Mouse (Mus musculus) heart, embryonic 11.5 days (tissue): ENCODE results near the gene Gm20388. TPM values are rescaled to one million over a fixed set of nuclear protein-coding genes. Genes with fewer than 3 reads are reported as not detected.

Source experiments
- ATAC-seq: fragments of 200-750 bp; cut with Nextera tagmentation; replicated peaks from 2 replicates; pipeline ENCODE4 v1.8.0; 2017; ENCODE audit warnings: moderate library complexity; ENCODE audit not compliant: insufficient number of reproducible peaks, low FRiP score, low TSS enrichment
- H3K27ac ChIP-seq: fragments of 300-500 bp; sonication (generic); 2 replicates; pipeline ENCODE4 v1.5.1; 2014; ENCODE audit warnings: mild to moderate bottlenecking, low read depth, low read length
- H3K27me3 ChIP-seq: fragments of 300-500 bp; sonication (generic); 2 replicates; pipeline ENCODE4 v1.6.1; 2014; ENCODE audit warnings: mild to moderate bottlenecking, low read length, mixed read lengths; ENCODE audit not compliant: control insufficient read depth, insufficient read depth
- H3K36me3 ChIP-seq: fragments of 300-500 bp; sonication (generic); 2 replicates; pipeline ENCODE4 v1.6.1; 2014; ENCODE audit warnings: mild to moderate bottlenecking, low read length, moderate library complexity, mixed read lengths; ENCODE audit not compliant: control insufficient read depth, insufficient read depth
- H3K4me1 ChIP-seq: fragments of 300-500 bp; sonication (generic); 2 replicates; pipeline ENCODE4 v1.6.1; 2014; ENCODE audit warnings: low read length; ENCODE audit not compliant: control insufficient read depth, insufficient read depth
- H3K4me2 ChIP-seq: fragments of 300-500 bp; sonication (generic); 2 replicates; pipeline ENCODE4 v1.6.1; 2014; ENCODE audit warnings: mild to moderate bottlenecking, moderate library complexity
- H3K4me3 ChIP-seq: fragments of 300-500 bp; sonication (generic); 2 replicates; pipeline ENCODE4 v1.5.1; 2014; ENCODE audit warnings: low read depth, low read length
- H3K9ac ChIP-seq: fragments of 300-500 bp; sonication (generic); 2 replicates; pipeline ENCODE4 v1.6.1; 2014; ENCODE audit warnings: mild to moderate bottlenecking, low read depth, low read length, moderate library complexity
- H3K9me3 ChIP-seq: fragments of 300-500 bp; sonication (generic); replicated peaks from 2 replicates; pipeline ENCODE4 v1.6.1; 2016; ENCODE audit warnings: low read length; ENCODE audit not compliant: control insufficient read depth
- WGBS: fragments of 180-500 bp; shearing (Covaris S2); extraction: QIAGEN DNeasy Blood & Tissue Kit; methylation state at CpG from one replicate; pipeline ENCODE4 v1.1.7; 2014; ENCODE audit not compliant: insufficient replicate concordance; 5-methylcytosine and 5-hydroxymethylcytosine counted together
- polyA plus RNA-seq: library from polyadenylated mRNA; unstranded; fragments of >200 nt; fragmentation: Nextera tagmentation; extraction: Ambion mirVana; gene quantifications from 2 replicates; pipeline ENCODE4 v1.2.1, GENCODE M21; 2014

Gene Gm20388
- polyA plus RNA-seq, 1 experiment from 2014 or later = 6.4 TPM

GRCm38 (mm10) chr8:120731582-120731981 lies 820.9 kb downstream of the Gm20388 start:
- Histone ChIP-seq H3K4me1 (no peaks in the 10 kb centered on the region), H3K4me2 (peak overlapping the region; percentile 19; the same call in 1 of the 2 replicates), H3K27me3 (peaks cover 33% of the 10 kb centered on the region), H3K9ac (no peak overlapping the region), H3K9me3 (no peaks in the 10 kb centered on the region), H3K27ac (no peak overlapping the region), H3K36me3 (no peaks in the 10 kb centered on the region), H3K4me3 (no peak overlapping the region)
- no peak for ATAC-seq
- 42% methylated on average over 14 of the region's 14 CpGs for WGBS

GRCm38 (mm10) chr8:120732068-120732467 lies 821.4 kb downstream of the Gm20388 start:
- no peaks in the 10 kb centered on the region for H3K36me3 ChIP-seq
- no peaks in the 10 kb centered on the region for H3K9me3 ChIP-seq
- H3K4me2 ChIP-seq = no peak overlapping the region; the same call in 1 of the 2 replicates
- no peak overlapping the region for H3K27ac ChIP-seq
- H3K27me3 ChIP-seq = peaks cover 38% of the 10 kb centered on the region
- no peak overlapping the region for H3K4me3 ChIP-seq
- H3K9ac ChIP-seq = no peak overlapping the region
- no peak for ATAC-seq
- H3K4me1 ChIP-seq = no peaks in the 10 kb centered on the region
- WGBS = 44% methylated on average over 5 of the region's 6 CpGs

- no peaks in the 10 kb centered on the region for H3K9me3 ChIP-seq
- H3K4me3 ChIP-seq = peak within 1 kb of the TSS; percentile 42
- H3K9ac ChIP-seq = no peak within 1 kb of the TSS; the same call in 1 of the 2 replicates
- H3K27ac ChIP-seq = no peak within 1 kb of the TSS
- peak; percentile 73 for ATAC-seq
- no peaks in the 10 kb centered on the region for H3K36me3 ChIP-seq
- WGBS = under 1% methylated on average over 62 of the region's 62 CpGs
- H3K4me2 ChIP-seq = peak within 1 kb of the TSS; percentile 78
- H3K4me1 ChIP-seq = no peaks in the 10 kb centered on the region
- H3K27me3 ChIP-seq = peaks cover 47% of the 10 kb centered on the region
Observed at GRCm38 (mm10) chr8:120735770-120736481, 825.3 kb downstream of the Gm20388 start, which contains the start of gene Irf8. Gene Irf8, plus strand, starts transcription at chr8:120736358.

GRCm38 (mm10) chr8:120736486-120736885 lies 825.8 kb downstream of the Gm20388 start:
- 6% methylated on average over 11 of the region's 11 CpGs for WGBS
- H3K27me3 ChIP-seq = peaks cover 44% of the 10 kb centered on the region
- H3K4me2 ChIP-seq = peak overlapping the region; percentile 78
- H3K27ac ChIP-seq = no peak overlapping the region
- H3K9me3 ChIP-seq = no peaks in the 10 kb centered on the region
- peak; percentile 1; the same call in 1 of the 2 replicates for ATAC-seq
- H3K4me3 ChIP-seq = peak overlapping the region; percentile 42
- no peak overlapping the region; the same call in 1 of the 2 replicates for H3K9ac ChIP-seq
- no peaks in the 10 kb centered on the region for H3K4me1 ChIP-seq
- no peaks in the 10 kb centered on the region for H3K36me3 ChIP-seq

GRCm38 (mm10) chr8:120737166-120737565 lies 826.5 kb downstream of the Gm20388 start:
- Histone ChIP-seq H3K4me1 (no peaks in the 10 kb centered on the region), H3K9ac (no peak overlapping the region), H3K4me2 (no peak overlapping the region), H3K27me3 (peaks cover 43% of the 10 kb centered on the region), H3K36me3 (no peaks in the 10 kb centered on the region), H3K4me3 (no peak overlapping the region), H3K27ac (no peak overlapping the region), H3K9me3 (no peaks in the 10 kb centered on the region)
- WGBS = 55% methylated on average over 7 of the region's 7 CpGs
- no peak for ATAC-seq

- peaks cover 6% of the 10 kb centered on the region for H3K4me1 ChIP-seq
- H3K4me3 ChIP-seq = no peak overlapping the region
- peaks cover 40% of the 10 kb centered on the region for H3K27me3 ChIP-seq
- no peak for ATAC-seq
- H3K27ac ChIP-seq = no peak overlapping the region
- no peak overlapping the region for H3K9ac ChIP-seq
- no peaks in the 10 kb centered on the region for H3K36me3 ChIP-seq
- no peak overlapping the region for H3K4me2 ChIP-seq
- 76% methylated on average over 4 of the region's 4 CpGs for WGBS
- no peaks in the 10 kb centered on the region for H3K9me3 ChIP-seq
Observed at GRCm38 (mm10) chr8:120738771-120739170, 828.1 kb downstream of the Gm20388 start.

- no peak overlapping the region for H3K9ac ChIP-seq
- no peaks in the 10 kb centered on the region for H3K36me3 ChIP-seq
- no peaks in the 10 kb centered on the region for H3K9me3 ChIP-seq
- H3K4me1 ChIP-seq = peaks cover 9% of the 10 kb centered on the region
- no peak for ATAC-seq
- peaks cover 37% of the 10 kb centered on the region for H3K27me3 ChIP-seq
- no peak overlapping the region for H3K4me2 ChIP-seq
- H3K27ac ChIP-seq = no peak overlapping the region
- 77% methylated on average over 15 of the region's 15 CpGs for WGBS
- H3K4me3 ChIP-seq = no peak overlapping the region
Observed at GRCm38 (mm10) chr8:120739526-120739925, 828.9 kb downstream of the Gm20388 start.

GRCm38 (mm10) chr8:120740579-120740978 lies 829.9 kb downstream of the Gm20388 start:
- no peak overlapping the region for H3K27ac ChIP-seq
- no peak overlapping the region for H3K4me3 ChIP-seq
- peaks cover 9% of the 10 kb centered on the region for H3K4me1 ChIP-seq
- WGBS = 63% methylated on average over 2 of the region's 2 CpGs
- H3K27me3 ChIP-seq = peaks cover 27% of the 10 kb centered on the region
- H3K4me2 ChIP-seq = no peak overlapping the region
- ATAC-seq = no peak
- H3K9ac ChIP-seq = no peak overlapping the region
- no peaks in the 10 kb centered on the region for H3K9me3 ChIP-seq
- no peaks in the 10 kb centered on the region for H3K36me3 ChIP-seq

- H3K9me3 ChIP-seq = no peaks in the 10 kb centered on the region
- peaks cover 9% of the 10 kb centered on the region for H3K4me1 ChIP-seq
- no peaks in the 10 kb centered on the region for H3K36me3 ChIP-seq
- WGBS = 85% methylated on average over 17 of the region's 17 CpGs
- ATAC-seq = no peak
- H3K9ac ChIP-seq = no peak overlapping the region
- H3K27ac ChIP-seq = no peak overlapping the region
- H3K4me2 ChIP-seq = no peak overlapping the region
- no peak overlapping the region for H3K4me3 ChIP-seq
- H3K27me3 ChIP-seq = peaks cover 24% of the 10 kb centered on the region
Observed at GRCm38 (mm10) chr8:120741001-120741400, 830.4 kb downstream of the Gm20388 start.
